Mouse (Mus musculus) lung, postnatal 14 days (tissue): Measurements from ENCODE around the gene Klf12.
"Not testable (repeated sequence)": the region's sequence is repeated elsewhere in the genome, so short reads cannot be mapped to it uniquely, and the experiment has no call there.

Experiments used
- DNase-seq: peaks from one replicate; pipeline ENCODE4 v3.0.0; 2021

Klf12 gene

DNA sequence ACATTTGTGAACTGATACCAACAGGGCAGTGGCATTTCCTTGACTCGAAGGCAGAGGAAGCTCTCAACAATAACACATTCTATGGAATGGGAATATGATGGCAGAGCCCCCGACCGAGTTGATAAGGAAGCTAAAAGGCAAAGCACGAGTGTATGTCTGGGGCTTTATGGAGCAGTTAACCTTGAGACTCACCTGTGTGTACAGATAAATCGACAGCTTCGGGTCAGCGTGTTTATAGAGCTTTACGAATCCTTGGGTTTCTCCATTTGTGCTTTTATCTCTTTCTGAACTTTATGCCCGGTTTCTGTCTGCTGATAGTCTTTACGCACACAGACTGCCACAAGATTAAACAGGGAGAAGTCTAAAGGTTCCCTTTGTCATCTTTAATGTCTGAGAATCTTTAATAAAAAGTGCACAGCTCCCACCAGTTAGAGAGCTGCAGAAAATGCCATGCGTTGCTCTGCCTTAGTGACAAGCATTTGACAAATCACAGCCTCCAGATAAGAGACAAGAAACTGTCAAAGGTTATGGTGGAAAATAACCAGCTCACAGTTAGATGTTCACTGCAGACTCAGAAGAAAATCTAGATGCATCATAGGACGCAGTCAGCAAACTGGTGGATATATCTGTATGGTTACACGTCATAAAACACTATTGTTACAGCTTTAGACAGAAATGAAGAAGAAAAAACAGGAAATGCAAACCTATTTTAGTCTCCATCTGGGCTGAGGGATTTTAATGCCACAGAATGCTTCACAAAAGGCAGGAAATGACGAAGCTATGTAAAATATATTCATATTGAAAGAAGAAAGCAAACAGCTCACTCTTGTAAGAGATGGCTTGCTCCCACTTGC lies 428.1 kb downstream of the Klf12 start:
- DNase-seq = no peak

DNA sequence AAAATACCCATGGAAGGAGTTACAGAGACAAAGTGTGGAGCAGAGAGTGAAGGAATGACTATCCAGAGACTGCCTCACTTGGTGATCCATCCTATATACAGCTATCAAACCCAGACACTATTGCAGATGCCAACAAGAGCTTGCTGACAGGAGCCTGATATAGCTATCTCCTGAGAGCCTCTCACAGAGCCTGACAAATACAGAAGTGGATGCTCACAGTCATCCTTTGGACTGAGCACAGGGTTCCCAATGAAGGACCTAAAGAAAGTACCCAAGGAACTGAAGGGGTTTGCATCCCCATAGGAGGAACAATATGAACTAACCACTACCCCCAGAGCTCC lies 430.0 kb downstream of the Klf12 start:
- DNase-seq = not testable (repeated sequence)

DNA sequence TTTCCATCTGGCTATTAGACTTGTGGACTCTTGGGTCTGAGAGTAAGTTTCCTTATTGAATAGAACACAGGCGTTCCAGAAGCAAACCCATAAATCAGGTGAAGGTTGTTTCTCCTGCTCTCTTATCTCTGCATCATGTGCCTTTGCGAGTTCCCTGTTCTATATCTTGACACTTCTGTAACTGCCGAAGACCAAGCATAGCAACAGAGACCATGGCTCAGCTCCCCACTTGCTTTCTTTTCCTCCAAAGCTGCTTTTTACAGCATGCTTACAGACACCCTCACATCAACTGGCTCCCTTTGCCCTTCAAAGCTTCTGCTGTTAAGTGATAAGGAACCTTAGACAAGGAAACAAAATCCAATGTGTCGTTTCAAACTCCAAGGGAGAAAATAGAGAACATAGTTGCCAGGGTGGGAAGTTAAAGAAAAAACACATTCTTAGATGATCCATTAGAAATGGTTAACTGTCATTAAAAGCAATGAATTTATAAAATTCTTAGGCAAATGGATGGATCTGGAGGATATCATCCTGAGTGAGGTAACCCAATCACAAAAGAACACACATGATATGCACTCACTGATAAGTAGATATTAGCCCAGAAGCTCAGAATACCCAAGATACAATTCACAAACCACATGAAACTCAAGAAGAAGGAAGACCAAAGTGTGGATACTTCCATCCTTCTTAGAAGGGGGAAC lies 430.6 kb downstream of the Klf12 start:
- DNase-seq = not testable (repeated sequence)

DNA sequence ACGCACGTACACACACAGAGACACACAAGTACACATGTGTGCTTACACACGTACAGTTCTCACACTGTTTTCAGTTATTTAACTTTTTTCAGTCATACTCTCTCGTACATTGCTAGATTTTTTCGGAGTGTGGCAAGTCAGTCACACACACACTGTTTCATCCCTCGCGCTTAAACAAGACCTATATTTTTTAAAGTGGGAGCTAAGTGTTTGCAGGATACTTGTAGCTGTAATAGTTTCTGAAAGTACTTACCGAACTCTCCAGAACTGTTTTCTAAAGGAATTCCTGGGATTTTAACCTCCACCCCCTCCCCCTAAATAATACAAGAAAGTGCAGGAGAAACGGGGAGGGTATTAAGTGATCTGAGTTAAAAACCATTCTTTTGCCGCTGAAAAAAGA lies 434.1 kb downstream of the Klf12 start:
- DNase-seq = no peak

DNA sequence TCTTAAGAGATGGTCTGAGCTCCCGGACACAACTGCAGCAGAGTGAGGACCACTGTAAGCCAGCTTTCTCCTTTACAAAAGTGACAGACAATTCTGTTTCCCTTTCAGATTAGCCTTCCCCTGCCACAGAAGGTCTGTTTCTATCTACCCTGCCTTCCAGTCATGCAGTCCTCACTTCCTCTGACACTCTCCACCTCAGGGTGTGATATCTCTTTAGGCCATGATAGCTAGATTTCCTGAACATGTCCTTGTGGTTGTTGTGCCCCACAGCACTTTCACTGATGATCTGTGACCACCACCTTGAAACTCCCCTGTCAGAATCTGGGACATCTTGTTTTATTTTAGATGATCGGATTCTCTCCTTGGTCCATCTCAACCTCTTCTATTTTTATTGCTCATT lies 437.0 kb downstream of the Klf12 start:
- no peak for DNase-seq

DNA sequence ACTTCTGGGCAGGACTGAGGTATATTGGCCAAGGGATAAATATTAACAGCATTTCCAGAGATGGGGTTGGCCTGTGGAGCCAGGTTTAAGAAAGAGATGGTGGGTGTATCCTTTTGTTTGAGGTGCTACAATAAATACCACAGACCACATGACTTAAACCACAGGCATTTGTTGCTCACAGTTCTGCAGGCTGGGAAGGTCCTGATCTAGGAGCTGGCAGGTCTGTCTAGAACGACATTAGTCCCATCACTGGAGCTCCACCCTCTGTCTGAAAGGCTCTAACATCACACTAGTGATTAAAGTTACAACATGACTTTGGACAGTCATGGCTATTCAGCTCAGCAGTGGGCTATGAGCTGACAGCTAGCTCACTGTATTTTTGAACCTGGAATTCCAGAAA lies 457.8 kb downstream of the Klf12 start:
- no peak for DNase-seq
